Mouse (Mus musculus): ENCODE data around the gene Dock6.

GRCm38 (mm10) chr9:21818125-21818524 is 34.3 kb downstream of the Dock6 start:
- TF ChIP-seq CTCF (IDR thresholded peaks at IDR 0.05; ENCODE audit: low read depth, low read length) = no peak
- no peak for TF ChIP-seq GATA1 (IDR thresholded peaks at IDR 0.05; ENCODE audit: borderline replicate concordance, low read length)
- no peak for TF ChIP-seq TAL1 (conservative IDR thresholded peaks at IDR 0.05; ENCODE audit: low read depth, low read length)
- no peak for TF ChIP-seq GATA2 (IDR thresholded peaks at IDR 0.05; ENCODE audit: borderline replicate concordance, low read depth, low read length)
- no peak for TF ChIP-seq POLR2AphosphoS5 (IDR thresholded peaks at IDR 0.05; ENCODE audit: insufficient replicate concordance, low read depth, low read length)
